Mouse (Mus musculus): ENCODE data around the gene Shtn1. TPM values are rescaled to one million over a fixed set of nuclear protein-coding genes. Genes with fewer than 3 reads are reported as not detected.

The Shtn1 gene
- total RNA-seq, 2 experiments from 2014 or later: 0.66 to 0.95 TPM

DNA sequence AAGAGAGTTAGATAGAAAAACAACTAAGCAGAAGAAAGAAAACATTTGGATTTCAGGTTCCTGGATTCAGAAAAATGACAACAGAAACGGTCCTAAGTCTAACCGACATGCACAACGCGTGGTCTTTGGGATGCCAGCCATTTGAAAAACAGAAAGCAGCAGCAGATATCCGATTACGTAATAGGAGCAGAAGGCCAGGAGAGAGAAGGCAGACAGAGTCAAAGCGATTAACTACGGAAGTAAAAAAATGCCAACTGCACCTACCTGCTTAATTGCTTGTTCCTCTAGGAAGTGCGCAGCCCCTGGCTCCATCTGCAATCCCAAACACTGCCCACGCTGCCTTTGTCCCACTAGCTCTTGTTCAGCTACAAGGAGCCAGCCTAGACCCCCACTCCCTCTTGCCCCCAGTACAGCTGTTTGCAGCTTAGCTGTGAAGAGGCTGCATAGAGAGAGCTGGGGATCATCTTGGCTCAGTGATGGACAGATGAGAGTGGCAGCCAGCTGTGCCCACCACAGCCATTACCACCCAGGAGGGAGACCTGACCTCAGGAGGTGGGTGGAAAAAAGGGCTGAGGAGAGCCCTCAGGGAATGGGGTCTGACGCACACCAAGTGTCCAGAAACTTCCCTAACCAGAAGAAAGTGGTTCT, 100.6 kb downstream of the Shtn1 start:
- no peak for DNase-seq (ENCODE audit: low spot score)

DNA sequence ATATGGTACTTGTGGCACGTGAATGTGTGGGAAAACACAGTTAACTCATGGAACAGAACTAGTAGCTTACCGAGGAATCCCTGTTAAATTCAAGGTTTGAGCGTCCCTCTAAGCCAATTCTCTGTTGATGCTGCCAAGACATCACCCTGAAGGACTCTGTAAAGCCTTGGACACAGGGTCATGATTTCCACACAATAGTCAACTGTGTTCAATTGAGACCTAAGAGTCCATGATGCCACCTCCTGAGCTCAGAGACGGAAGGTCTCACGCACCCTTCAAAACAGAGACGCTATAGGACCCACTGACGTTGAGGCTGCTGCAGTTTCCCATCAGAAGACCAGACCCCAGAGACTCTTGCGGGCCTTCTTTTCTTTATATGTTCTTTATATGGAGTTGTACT, 101.8 kb downstream of the Shtn1 start:
- no peak for DNase-seq (ENCODE audit: low spot score)

DNA sequence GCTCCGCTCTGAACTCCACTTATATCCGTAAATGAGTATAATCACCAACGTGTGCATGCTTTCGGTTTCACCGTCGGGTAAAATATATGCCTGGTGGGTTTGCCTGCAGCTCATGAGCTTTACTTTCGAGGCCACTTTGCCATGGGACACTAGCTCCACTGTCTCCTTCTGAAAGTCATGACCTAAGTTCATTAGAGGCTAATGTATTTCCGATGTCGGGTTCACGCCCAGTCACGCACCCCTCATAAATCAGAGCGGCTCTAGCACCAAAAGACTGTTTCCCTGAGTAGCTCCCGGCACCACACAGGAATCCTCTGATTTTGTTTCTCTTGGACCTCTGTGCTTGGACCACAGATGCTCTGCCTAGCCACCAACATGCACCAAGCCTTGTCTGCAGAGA, 105.1 kb downstream of the Shtn1 start:
- no peak for DNase-seq (ENCODE audit: low spot score)

DNA sequence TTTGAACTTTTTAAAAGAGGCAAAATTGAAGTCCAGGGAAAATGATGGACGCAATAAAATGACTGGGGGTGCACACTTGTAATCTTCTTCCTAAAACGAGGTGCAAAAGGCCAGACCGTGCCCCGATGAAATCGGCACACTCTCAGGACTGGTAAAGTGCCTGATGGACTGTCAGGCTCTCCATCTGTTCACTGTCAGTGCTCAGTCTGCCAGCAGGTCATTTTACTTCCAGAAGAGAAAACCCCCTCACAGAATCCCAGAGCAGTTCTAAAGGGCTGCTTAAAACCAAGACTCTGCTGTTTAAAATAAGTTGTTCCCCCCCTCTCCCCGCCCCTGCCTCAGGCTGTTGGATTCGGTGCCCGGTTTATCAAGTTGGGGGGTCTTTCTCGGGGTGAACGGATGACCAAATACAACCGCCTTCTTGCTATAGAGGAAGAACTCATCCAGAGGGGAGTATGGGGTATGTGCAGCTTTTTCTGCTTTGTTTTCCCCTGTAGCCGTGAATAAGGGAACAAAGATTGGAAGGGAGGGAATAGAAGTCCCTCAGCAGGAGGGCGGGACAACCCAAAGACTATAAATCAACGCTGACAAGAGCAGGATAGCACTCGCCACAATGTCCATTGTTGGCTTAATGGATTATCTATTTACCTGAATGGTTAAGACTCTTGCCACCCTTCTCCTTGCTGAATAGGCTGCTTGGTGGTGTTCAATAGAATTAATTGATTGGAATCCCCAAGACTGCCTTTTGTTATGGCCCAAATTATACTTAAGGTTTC, 107.0 kb downstream of the Shtn1 start:
- no peak for DNase-seq (ENCODE audit: low spot score)

DNA sequence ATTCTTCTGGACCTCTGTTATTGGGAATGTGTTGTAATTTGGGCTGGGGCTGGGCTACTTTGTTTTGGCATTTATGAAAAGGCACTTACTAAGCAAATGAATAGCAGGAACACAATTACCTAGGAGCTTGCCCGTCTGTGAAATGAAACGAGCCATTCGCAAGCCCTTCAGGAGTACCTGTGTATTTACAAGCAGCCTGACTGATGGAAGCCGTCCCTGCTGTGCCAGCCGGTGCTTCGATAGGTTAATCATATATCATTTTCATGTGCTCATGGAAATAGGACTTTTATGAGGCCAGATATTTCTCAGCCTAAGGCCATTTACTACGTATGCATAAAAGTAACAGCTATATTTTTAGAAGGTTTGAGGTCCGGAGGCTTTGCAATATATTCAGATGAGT, 112.9 kb downstream of the Shtn1 start:
- no peak for DNase-seq (ENCODE audit: low spot score)

DNA sequence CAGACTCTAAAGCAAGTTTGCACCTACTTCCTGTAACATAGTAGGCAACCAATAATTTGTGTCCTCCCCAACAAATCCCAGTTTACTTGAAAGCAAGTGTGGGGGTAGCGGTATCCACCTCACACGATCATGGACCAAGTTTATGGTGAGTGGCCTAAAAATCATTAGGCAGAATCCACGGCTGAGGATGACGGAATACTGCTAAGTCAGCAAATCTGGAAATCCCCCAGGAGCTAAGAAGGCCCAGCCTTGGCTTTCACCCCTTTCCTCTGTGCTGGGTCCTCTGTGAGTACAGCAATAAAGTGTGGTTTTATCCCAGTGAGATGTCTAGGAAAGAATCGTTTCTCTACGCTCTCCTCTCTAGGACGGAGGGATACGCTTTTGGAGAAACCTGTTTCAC, 121.1 kb downstream of the Shtn1 start:
- DNase-seq (ENCODE audit: low spot score): no peak

DNA sequence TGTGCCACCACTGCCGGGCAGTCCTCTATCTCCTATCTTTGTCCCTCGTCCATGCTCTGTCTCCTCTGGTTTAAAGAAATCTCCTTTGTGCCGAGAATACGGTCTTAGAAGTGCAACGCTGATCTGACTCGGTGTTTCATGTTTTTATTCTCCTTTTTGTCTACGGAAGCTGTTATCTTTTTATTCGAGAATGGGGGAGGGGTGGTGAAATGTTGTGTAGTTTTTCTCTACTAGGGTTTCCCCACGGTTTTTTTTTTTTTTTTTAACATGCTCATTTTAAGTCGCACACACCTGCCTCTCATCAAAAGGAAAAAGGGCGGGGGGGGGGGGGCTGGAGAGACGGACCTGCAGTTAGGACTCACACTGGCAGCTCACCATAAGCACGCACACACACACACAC, 123.7 kb downstream of the Shtn1 start:
- DNase-seq (ENCODE audit: low spot score): no peak

DNA sequence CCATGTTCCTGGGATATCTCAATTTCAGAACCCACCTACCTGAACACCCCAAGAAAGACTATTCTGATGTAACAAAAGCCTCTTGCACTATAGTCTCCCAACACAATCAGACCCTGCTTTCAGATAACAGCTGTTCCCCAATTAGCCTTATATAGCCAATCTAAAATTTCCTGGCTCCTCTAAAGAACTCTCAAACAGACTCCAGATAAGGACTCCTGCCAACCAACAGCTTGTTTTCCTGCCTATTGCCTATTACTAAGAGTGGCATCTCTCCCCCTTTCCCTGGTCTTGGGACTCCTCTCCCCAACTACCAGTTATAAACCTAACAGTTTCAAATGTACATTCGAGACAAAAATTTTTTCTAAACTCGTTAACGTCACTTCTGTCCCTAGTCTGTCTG, 124.4 kb downstream of the Shtn1 start:
- no peak for DNase-seq (ENCODE audit: low spot score)

DNA sequence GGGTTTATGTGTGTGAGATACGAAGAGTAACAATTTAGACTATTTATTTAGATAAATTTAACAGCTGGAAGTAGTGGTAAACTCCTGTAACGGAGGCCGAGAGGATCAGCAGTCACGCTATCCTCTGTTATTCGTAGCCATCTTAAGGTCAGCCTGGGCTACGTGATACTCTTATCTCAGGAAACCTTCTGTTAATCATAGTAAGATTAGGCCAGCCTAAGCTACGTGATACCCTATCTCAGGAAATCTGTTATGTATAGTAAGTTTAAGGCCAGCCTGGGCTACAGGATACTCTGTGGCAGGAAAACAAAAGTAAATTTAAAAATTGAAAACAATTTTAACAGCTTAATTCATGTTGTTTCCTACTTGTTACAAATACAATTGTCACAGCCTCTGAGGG, 129.9 kb downstream of the Shtn1 start:
- DNase-seq (ENCODE audit: low spot score): no peak

DNA sequence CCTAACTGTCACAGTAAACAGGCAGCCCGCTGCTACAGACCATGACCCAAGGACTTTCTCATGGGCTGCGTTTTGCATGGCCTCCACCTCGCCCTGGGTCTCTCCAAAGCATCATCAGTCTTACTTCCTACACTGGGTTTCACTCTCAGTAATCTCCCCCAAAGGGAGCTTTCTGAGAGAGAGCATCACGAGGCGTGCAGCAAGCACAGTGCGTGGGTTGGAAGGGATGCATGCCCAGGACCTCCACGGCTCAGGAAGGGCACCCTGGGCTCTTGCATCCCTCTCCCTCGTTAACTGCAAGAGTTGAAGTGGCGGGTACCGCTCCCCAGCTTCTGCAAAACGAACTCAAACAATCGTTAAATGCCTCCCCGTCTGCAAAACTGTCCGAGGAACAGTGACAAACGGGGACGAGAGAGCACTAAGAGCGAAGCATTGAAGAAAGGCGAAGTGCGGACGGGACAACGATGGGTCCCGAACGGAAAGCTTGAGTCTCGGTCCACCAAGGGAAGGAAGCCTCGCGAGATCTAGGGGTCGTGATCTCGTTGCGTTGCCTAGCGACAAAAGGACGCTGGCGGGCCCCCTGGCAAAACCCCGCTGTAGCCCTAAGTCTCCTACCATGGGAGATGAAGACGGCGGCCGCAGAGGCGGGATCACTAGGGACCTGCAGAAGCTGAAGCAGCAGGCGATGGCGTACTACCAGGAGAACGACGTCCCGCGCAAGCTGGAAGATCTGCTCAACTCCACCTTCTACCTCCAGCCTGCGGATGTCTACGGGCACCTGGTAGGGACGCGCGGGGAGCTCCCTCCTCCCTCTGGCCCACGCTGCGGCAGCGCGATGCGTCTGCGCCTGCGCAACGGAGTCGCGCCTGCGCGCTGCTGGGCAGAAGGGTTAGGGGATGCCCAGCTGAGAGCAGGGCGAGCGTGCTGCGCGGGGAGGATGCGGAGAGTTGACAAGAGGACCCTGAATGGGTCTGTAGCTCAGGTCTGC, 132.8 kb downstream of the Shtn1 start, which contains the start of the genes Eno4 and Hspa12a:
Gene Eno4, plus strand, starts transcription at position 585 of the 988 bp plus-strand sequence.
Gene Hspa12a, minus strand, starts transcription at position 814 of the 988 bp plus-strand sequence.
- peak; percentile 94 for DNase-seq (ENCODE audit: low spot score)

DNA sequence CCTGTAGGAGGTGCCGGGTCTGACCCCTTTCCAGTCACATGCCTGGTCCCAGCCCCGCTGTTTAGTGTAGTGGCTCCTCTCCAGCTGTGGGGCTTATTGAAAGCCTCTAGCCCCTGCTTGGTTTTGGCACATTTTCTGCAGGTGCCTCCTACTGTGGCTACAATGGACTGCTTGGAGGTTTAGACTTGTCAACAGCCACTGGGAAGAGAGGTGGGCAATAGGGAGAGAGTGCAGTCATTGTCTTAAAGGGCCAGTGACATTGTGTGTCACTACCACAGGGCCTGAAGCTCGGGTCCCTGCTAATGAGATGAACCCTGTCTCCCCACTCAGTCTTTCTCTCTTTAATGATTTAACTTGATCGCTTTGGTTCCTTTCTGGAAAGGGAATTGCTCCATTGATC, 142.8 kb downstream of the Shtn1 start:
- no peak for DNase-seq (ENCODE audit: low spot score)

DNA sequence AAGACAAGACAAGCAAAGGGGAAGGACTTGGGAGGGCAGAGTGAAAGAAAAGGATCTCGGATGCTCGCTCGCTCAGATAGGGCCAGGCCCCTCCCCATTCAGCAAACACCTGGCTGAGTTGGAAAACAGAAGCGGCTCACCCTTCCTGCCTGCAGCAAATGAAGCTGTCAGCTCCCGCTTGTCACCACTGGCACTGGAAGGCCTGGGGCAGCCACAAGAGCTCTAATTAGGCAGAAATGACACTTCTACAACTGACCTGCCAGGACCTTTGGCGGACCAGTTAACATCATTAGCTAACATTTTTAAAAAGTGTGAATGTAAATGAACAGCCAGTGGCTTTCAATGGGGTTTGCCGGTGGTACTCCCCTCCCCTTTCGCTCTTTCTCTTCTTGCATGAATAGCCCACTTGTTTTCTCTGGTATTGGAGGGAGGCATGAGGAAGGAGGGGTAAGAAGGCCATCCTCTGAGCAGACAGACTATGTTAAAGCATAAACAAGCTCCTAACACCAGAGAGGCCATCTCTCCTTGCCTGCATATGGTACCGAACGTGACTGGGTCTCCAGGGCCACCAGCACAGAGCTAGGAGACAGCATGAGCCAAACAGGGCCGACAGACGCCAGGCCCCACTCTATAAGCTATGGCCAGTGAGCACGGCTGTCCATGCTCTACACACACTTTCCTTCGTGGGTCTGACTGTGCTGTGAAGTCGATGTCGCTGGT, 144.7 kb downstream of the Shtn1 start:
- no peak for DNase-seq (ENCODE audit: low spot score)

Other genes with a start within 250 kb of the Shtn1 start
- gene Eno4, start 132.7 kb downstream of the Shtn1 start, total RNA-seq (2021): not detected
- gene Hspa12a, start 132.4 kb downstream of the Shtn1 start, total RNA-seq (2021): 1 to 10 TPM; 4.3 to 4.7 TPM
- gene Vax1, start 94.0 kb upstream of the Shtn1 start, total RNA-seq (2021): not detected
- not detected for gene Kcnk18, start 143.1 kb upstream of the Shtn1 start, total RNA-seq (2021)
- gene Slc18a2, start 184.8 kb upstream of the Shtn1 start, total RNA-seq (2021): under 1 TPM; 0.07 to 0.09 TPM
- gene Rps12-ps3, start 246.2 kb upstream of the Shtn1 start, total RNA-seq (2021): 100 to 1,000 TPM; 290 to 384 TPM

Data from gastrocnemius, adult 18-20 months (tissue).